Mouse (Mus musculus): ENCODE results near the gene Tor1aip2. TPM values are rescaled to one million over a fixed set of nuclear protein-coding genes. Genes with fewer than 3 reads are reported as not detected.

The Tor1aip2 gene
- total RNA-seq, 2 experiments from 2014 or later, result 39.4 to 42.6 TPM

DNA sequence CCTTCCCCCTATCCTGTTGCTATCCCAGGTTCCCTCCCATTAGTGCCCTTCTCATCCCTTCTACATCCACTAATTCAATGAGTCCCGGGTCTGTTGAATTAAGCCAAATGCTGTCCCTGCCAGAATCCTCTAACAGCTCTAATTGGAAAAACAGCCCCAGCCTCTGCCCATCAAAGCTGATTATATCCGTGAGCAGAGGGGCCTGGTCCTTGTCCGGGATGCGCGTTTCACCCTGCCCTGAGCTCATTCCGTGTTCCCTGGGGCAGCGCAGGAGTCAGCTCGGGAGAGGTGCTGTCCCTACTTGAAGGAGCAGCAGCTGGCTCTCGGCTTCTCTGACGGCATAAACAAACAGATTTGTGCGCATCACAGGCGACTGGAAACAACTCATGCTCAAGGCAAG, 76.5 kb downstream of the Tor1aip2 start:
- no peak for DNase-seq

DNA sequence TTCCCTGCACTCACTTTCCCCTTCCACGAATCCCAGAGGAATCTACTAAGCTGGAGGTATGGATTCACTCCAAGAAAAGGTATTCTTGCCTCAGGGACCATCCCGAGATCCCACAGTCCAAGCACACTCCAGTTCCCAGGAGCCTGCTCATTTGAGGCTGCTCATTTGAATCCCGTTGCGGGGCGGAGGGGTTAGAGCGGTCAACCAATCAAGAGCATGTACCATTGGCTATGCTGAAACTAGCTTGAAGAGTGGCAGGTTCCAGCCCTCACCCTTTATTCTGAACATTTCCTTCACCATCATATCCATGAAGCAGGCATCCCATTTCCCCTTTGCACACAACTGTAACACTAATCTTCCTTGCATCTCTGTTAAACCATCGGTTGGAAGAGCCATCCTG, 76.9 kb downstream of the Tor1aip2 start:
- DNase-seq, result no peak

DNA sequence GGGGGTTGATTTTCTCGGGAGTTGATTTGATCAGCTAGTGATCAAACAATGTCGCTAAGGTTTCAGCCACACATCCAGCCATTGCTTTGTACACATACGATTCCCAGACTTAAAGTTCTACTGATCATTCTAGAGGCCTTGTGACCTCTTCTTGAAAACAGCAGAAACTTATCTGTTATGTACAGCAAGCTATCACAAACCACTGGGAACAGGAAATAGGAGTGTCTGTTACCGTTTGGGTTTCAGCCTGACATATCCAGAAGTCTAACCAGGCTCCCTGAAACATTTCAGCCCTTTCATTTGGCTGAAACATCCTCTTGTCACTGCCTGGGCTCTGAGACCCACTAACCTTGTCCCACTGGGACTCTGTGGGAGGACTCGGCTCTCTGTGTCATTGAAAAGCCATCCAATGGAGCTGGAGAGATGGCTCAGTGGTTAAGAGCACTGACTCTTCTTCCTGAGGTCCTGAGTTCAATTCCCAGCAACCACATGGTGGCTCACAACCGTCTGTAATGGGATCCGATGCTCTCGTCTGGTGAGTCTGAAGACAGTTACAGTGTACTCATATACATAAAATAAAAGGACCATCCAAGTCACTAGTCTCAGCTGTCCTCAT, 78.8 kb downstream of the Tor1aip2 start:
- no peak for DNase-seq

- DNase-seq, result no peak
Measured at GRCm38 (mm10) chr1:156116770-156117169, 81.6 kb downstream of the Tor1aip2 start.

Other genes with a start within 250 kb of the Tor1aip2 start
- gene Qsox1, start 222.5 kb upstream of the Tor1aip2 start, total RNA-seq (2021), result 10 to 100 TPM; 31.5 to 38.1 TPM
- 10 to 100 TPM; 36.1 to 39.5 TPM for gene Cep350, start 62.1 kb upstream of the Tor1aip2 start, total RNA-seq (2021)
- 10 to 100 TPM; 87.1 to 94.0 TPM for gene Tor1aip1, start 1.1 kb downstream of the Tor1aip2 start, total RNA-seq (2021)
- gene Fam163a, start 169.6 kb downstream of the Tor1aip2 start, total RNA-seq (2021), result under 1 TPM in 1 of 2 experiments, not detected in 1; 0.07 TPM